Mouse (Mus musculus) hindbrain, embryonic 10.5 days (tissue): ENCODE data around the gene Stt3b. TPM values are rescaled to one million over a fixed set of nuclear protein-coding genes. Genes with fewer than 3 reads are reported as not detected.
"Not testable (repeated sequence)": the region's sequence is repeated elsewhere in the genome, so short reads cannot be mapped to it uniquely, and the experiment has no call there.

Experiments
- DNase-seq: peaks from one replicate; pipeline ENCODE4 v3.0.0-alpha.2; 2017; ENCODE audit warnings: low spot score
- H3K27ac ChIP-seq: fragments of 300-500 bp; sonication (generic); 2 replicates; pipeline ENCODE4 v1.5.1; 2016; ENCODE audit warnings: mild to moderate bottlenecking, moderate library complexity
- H3K27me3 ChIP-seq: fragments of 300-500 bp; sonication (generic); 2 replicates; pipeline ENCODE4 v1.6.1; 2016; ENCODE audit warnings: mild to moderate bottlenecking; ENCODE audit not compliant: poor library complexity, insufficient read depth, severe bottlenecking
- H3K36me3 ChIP-seq: fragments of 300-500 bp; sonication (generic); 2 replicates; pipeline ENCODE4 v1.6.1; 2016; ENCODE audit warnings: mild to moderate bottlenecking, moderate library complexity
- H3K4me1 ChIP-seq: fragments of 300-500 bp; sonication (generic); replicated peaks from 2 replicates; pipeline ENCODE4 v1.6.1; 2016; ENCODE audit warnings: mild to moderate bottlenecking
- H3K4me3 ChIP-seq: fragments of 300-500 bp; sonication (generic); 2 replicates; pipeline ENCODE4 v1.5.1; 2016; ENCODE audit warnings: mild to moderate bottlenecking, moderate library complexity
- H3K9me3 ChIP-seq: fragments of 300-500 bp; sonication (generic); 2 replicates; pipeline ENCODE4 v1.6.1; 2016; ENCODE audit warnings: mild to moderate bottlenecking, moderate library complexity
- WGBS: fragments of 180-500 bp; shearing (Covaris S2); methylation state at CpG from one replicate; pipeline ENCODE4 v1.1.7; 2016; 5-methylcytosine and 5-hydroxymethylcytosine counted together
- polyA plus RNA-seq: library from polyadenylated mRNA; unstranded; fragments of >200 nt; fragmentation: Nextera tagmentation; extraction: Ambion mirVana; gene quantifications from 2 replicates; pipeline ENCODE4 v1.2.1, GENCODE M21; 2016

Gene Stt3b
- polyA plus RNA-seq, 1 experiment from 2014 or later, result 92.4 TPM

DNA sequence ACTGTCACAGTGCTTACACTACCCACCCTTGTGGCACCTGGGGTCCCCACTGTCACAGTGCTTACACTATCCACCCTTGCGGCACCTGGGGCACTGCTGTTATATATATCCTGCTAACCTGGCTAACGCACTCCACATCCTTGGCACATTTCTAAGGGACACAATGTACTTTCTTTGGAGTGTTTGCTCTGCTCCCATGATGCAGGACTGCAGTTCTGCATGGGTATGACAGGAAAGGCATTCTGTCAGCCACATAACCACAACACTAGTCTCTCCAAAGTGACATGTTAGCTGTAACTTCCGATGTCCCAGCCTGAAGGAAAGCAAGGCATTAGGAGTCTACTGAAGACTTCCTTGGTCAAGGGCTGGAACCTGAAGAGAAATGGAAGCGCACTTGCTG lies 26.8 kb downstream of the Stt3b start:
- Histone ChIP-seq H3K36me3 (peaks cover 35% of the 10 kb centered on the region), H3K27me3 (no peaks in the 10 kb centered on the region), H3K27ac (no peak overlapping the region), H3K4me1 (peaks cover 21% of the 10 kb centered on the region), H3K9me3 (no peaks in the 10 kb centered on the region), H3K4me3 (no peak overlapping the region)
- DNase-seq, result no peak
- WGBS, result 96% methylated on average over 4 of the region's 4 CpGs

- WGBS, result 100% methylated on average over 1 of the region's 1 CpGs
- H3K27ac ChIP-seq, result no peak overlapping the region
- DNase-seq, result no peak
- H3K9me3 ChIP-seq, result no peaks in the 10 kb centered on the region
- peaks cover 75% of the 10 kb centered on the region for H3K36me3 ChIP-seq
- H3K4me3 ChIP-seq, result no peak overlapping the region
- no peaks in the 10 kb centered on the region for H3K27me3 ChIP-seq
- peaks cover 13% of the 10 kb centered on the region; the same call in 1 of the 2 replicates for H3K4me1 ChIP-seq
Observed at GRCm38 (mm10) chr9:115278641-115279040, 31.6 kb downstream of the Stt3b start.

GRCm38 (mm10) chr9:115274806-115275205 lies 35.4 kb downstream of the Stt3b start:
- no peak overlapping the region for H3K27ac ChIP-seq
- 87% methylated on average over 6 of the region's 6 CpGs for WGBS
- peaks cover 77% of the 10 kb centered on the region for H3K36me3 ChIP-seq
- no peak overlapping the region for H3K4me3 ChIP-seq
- H3K9me3 ChIP-seq, result no peaks in the 10 kb centered on the region
- no peaks in the 10 kb centered on the region for H3K27me3 ChIP-seq
- no peaks in the 10 kb centered on the region for H3K4me1 ChIP-seq
- no peak for DNase-seq

DNA sequence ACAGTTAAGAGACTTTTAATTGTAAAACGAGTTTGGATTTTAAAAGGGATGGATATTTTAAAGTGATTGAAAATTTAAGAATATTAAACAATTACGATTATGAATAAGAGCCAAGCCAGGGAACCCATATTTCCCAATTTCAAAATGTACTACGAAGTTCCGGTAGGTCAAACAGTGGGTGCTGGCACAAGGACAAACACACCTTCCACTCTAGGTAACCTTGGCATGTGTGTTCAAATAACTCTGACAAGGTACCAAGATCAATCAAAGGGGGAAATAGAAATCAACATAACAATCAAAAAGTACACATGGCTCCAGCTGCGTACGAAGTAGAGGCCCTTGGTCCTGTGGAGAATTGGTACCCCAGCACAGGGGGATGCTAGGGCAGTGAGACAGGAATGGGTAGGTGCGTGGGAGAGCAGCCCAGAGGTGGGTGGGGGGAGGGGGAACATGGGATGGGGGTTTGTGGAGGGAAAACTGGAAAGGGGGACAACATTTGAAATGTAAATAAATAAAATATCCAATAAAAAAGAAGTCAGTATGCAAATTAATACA lies 37.0 kb downstream of the Stt3b start:
- H3K9me3 ChIP-seq, result no peaks in the 10 kb centered on the region
- peaks cover 63% of the 10 kb centered on the region for H3K36me3 ChIP-seq
- 96% methylated on average over 7 of the region's 7 CpGs for WGBS
- no peaks in the 10 kb centered on the region for H3K27me3 ChIP-seq
- no peak overlapping the region for H3K27ac ChIP-seq
- no peaks in the 10 kb centered on the region for H3K4me1 ChIP-seq
- DNase-seq, result no peak
- H3K4me3 ChIP-seq, result no peak overlapping the region

GRCm38 (mm10) chr9:115272451-115272850 lies 37.8 kb downstream of the Stt3b start:
- not testable (repeated sequence) for H3K27ac ChIP-seq, DNase-seq, H3K27me3 ChIP-seq, H3K9me3 ChIP-seq, H3K4me3 ChIP-seq, H3K4me1 ChIP-seq
- peaks cover 58% of the 10 kb centered on the region for H3K36me3 ChIP-seq
- WGBS, result 94% methylated on average over 5 of the region's 5 CpGs

GRCm38 (mm10) chr9:115271556-115271955 lies 38.7 kb downstream of the Stt3b start:
- WGBS, result 93% methylated on average over 3 of the region's 3 CpGs
- peaks cover 60% of the 10 kb centered on the region for H3K36me3 ChIP-seq
- no peak overlapping the region for H3K27ac ChIP-seq
- no peaks in the 10 kb centered on the region for H3K27me3 ChIP-seq
- no peaks in the 10 kb centered on the region for H3K9me3 ChIP-seq
- H3K4me3 ChIP-seq, result no peak overlapping the region
- DNase-seq, result no peak
- H3K4me1 ChIP-seq, result no peaks in the 10 kb centered on the region

DNA sequence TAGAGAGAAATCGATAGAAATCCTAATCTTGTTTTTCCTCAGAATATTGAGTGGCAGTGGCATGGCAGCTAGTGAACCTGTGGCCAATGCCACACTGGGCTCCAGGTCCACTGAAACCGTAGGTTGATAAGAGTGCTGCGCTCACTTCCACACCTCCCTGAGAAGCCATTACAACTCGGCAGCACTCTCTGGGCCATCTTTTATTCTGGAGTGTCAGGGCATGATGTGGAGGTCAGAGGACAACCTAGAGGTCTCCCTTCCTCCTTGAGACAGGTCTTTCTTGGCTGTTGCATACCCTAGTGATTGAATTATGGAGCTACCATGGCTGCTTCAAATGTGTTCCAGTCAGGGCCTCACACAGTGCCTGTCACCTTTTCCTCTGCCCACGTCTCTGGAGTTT lies 48.3 kb downstream of the Stt3b start:
- Histone ChIP-seq H3K27me3 (no peaks in the 10 kb centered on the region), H3K27ac (no peak overlapping the region), H3K4me3 (no peak overlapping the region), H3K36me3 (peaks cover 79% of the 10 kb centered on the region), H3K9me3 (no peaks in the 10 kb centered on the region), H3K4me1 (no peaks in the 10 kb centered on the region)
- DNase-seq, result no peak
- 83% methylated on average over 5 of the region's 5 CpGs for WGBS

- H3K27ac ChIP-seq, result no peak overlapping the region
- 91% methylated on average over 8 of the region's 8 CpGs for WGBS
- H3K27me3 ChIP-seq, result no peaks in the 10 kb centered on the region
- no peaks in the 10 kb centered on the region for H3K4me1 ChIP-seq
- H3K4me3 ChIP-seq, result no peak overlapping the region
- no peak for DNase-seq
- no peaks in the 10 kb centered on the region for H3K9me3 ChIP-seq
- peaks cover 81% of the 10 kb centered on the region for H3K36me3 ChIP-seq
Observed at GRCm38 (mm10) chr9:115261456-115261855, 48.8 kb downstream of the Stt3b start.

GRCm38 (mm10) chr9:115260464-115260863 lies 49.8 kb downstream of the Stt3b start:
- no peak for DNase-seq
- no peaks in the 10 kb centered on the region for H3K9me3 ChIP-seq
- no peak overlapping the region for H3K27ac ChIP-seq
- H3K27me3 ChIP-seq, result no peaks in the 10 kb centered on the region
- no peak overlapping the region for H3K4me3 ChIP-seq
- 90% methylated on average over 7 of the region's 7 CpGs for WGBS
- peaks cover 81% of the 10 kb centered on the region for H3K36me3 ChIP-seq
- H3K4me1 ChIP-seq, result no peaks in the 10 kb centered on the region

GRCm38 (mm10) chr9:115259866-115260265 lies 50.4 kb downstream of the Stt3b start:
- Histone ChIP-seq H3K9me3 (no peaks in the 10 kb centered on the region), H3K4me3 (no peak overlapping the region), H3K27ac (no peak overlapping the region), H3K36me3 (peaks cover 81% of the 10 kb centered on the region), H3K27me3 (no peaks in the 10 kb centered on the region), H3K4me1 (no peaks in the 10 kb centered on the region)
- 96% methylated on average over 4 of the region's 4 CpGs for WGBS
- no peak for DNase-seq

- 87% methylated on average over 6 of the region's 6 CpGs for WGBS
- no peak for DNase-seq
- Histone ChIP-seq H3K4me1 (no peaks in the 10 kb centered on the region), H3K27ac (no peak overlapping the region), H3K27me3 (no peaks in the 10 kb centered on the region), H3K36me3 (peaks cover 84% of the 10 kb centered on the region), H3K9me3 (no peaks in the 10 kb centered on the region), H3K4me3 (no peak overlapping the region)
Observed at GRCm38 (mm10) chr9:115257733-115258286, 52.4 kb downstream of the Stt3b start.

DNA sequence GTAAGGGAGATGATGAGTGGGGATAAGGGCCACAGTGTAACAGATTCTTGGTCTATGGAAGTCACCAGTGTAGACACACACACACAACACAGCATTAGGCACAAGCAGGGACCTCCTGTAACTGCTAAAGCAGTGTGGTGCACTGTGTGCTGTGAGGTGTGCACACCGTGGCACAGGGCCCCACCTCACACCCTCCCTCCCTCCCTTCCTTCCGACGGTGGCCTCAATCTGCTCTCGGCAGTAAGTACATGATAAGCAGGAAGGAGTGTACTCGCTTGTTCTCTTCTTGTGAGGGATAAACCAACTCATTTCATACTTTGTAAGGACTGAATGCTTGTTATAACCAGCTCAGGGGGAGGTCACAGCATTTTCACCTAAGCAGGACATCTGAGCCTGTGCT lies 61.1 kb downstream of the Stt3b start:
- Histone ChIP-seq H3K4me1 (no peaks in the 10 kb centered on the region), H3K27ac (no peak overlapping the region), H3K4me3 (no peak overlapping the region), H3K27me3 (no peaks in the 10 kb centered on the region), H3K36me3 (peaks cover 99% of the 10 kb centered on the region), H3K9me3 (no peaks in the 10 kb centered on the region)
- 80% methylated on average over 5 of the region's 5 CpGs for WGBS
- no peak for DNase-seq

- Histone ChIP-seq H3K27ac (no peak overlapping the region), H3K4me1 (no peaks in the 10 kb centered on the region), H3K4me3 (no peak overlapping the region), H3K36me3 (peaks cover 100% of the 10 kb centered on the region), H3K27me3 (no peaks in the 10 kb centered on the region), H3K9me3 (no peaks in the 10 kb centered on the region)
- no peak for DNase-seq
- 91% methylated on average over 6 of the region's 6 CpGs for WGBS
Observed at GRCm38 (mm10) chr9:115245092-115245491, 65.1 kb downstream of the Stt3b start.

DNA sequence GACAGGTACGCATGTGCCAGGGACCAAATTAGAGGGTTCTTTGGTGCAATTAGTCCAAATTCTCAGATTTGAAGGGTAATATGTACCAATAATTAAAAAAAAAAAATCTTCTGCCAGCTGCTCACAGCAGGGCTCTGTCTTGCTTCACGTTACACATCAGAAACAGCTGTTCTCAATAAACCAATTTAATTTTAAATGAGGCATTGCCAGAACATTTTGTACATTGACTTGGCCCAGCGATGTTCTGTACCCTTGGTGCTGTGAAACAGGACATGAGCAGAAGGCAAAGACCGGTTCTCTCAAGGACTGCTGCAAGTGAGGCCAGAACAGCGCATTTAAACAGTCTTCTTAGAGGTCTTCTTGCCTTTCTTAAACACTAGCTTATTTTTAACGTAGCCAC lies 66.6 kb downstream of the Stt3b start:
- Histone ChIP-seq H3K9me3 (no peaks in the 10 kb centered on the region), H3K27ac (no peak overlapping the region), H3K4me3 (no peak overlapping the region), H3K4me1 (no peaks in the 10 kb centered on the region), H3K27me3 (no peaks in the 10 kb centered on the region), H3K36me3 (peaks cover 98% of the 10 kb centered on the region)
- no peak for DNase-seq
- WGBS, result 88% methylated on average over 6 of the region's 6 CpGs
